Mouse (Mus musculus): Measurements from ENCODE around the gene Gps2.

The Gps2 gene

DNA sequence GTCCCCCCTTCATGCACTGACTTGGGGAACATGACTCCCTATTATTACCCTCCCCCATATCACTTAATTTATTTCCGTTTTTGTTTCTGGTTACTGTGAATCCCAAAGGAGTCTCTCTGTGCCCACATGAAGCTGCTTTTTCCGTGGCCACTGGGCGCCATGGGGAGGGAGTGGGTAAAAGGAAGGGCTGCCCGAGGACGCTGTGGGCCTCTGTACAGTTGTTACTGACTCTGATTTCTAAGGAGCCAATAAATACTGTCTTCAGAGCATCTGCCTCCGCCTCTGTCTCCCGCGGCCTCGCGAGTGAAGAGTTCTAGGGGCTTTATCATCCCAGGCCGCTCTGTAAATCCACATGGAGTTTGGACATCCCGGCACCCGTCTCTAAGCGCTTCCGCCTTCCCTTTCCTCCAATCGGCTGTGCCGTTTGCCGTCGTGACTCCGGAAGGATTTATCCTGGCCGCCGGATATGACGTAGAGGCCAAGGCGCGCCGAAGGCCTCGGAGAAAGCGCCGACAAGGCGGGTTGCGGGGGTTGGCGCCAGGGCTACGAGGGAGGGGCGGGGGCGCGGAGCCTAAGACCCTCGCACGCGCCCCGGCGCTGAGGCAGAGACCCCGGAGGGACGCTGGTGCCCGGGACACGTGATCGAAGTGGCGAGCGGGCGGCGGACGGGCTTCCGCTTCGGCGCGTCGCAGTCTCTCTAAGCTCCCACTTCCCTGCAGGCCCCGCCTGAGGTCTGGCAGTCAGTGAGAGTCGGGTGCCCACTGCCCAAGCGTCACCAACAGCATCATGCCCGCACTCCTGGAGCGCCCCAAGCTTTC is at the start of gene Gps2:
Gene Gps2, plus strand, starts transcription at position 335 of the 818 bp plus-strand sequence.
- ChIA-PET POLR2A (interaction anchor here (0.6 to 19.9 kb wide), 45 partner anchors 6 to 517 kb away, joined by 3 to 353 read pairs (median 4); partner anchors contain the start of genes 2810408A11Rik (in 2 of the 4), Eif5a (in 2 of the 4), Neurl4 (in 2 of the 4) and Slc2a4 (in 2 of the 4)), CTCF (interaction anchor here in 2 of 4 experiments (0.5 to 1.5 kb wide), 4 partner anchors 21 to 367 kb away, joined by 3 to 6 read pairs (median 3); partner anchors contain the start of genes Dvl2 (in 1 of the 2) and Senp3 (in 1 of the 2))

- ChIA-PET POLR2A (interaction anchor here in 3 of 4 experiments (0.6 to 1.5 kb wide), 4 partner anchors 8 to 36 kb away, joined by 3 to 4 read pairs (median 4); partner anchors contain the start of genes 2810408A11Rik (in 1 of the 3) and Neurl4 (in 1 of the 3)), CTCF (interaction anchor here in 2 of 4 experiments (0.9 to 1.1 kb wide), 2 partner anchors 22 to 23 kb away, joined by 3 to 4 read pairs; no protein-coding TSS in a partner anchor)
These were observed 49.4 kb upstream of the Gps2 start for GRCm38 (mm10) chr11:69864138-69864860.

GRCm38 (mm10) chr11:69865561-69865960 is 48.1 kb upstream of the Gps2 start:
- ChIA-PET CTCF (interaction anchor here in 2 of 4 experiments (0.7 to 1.9 kb wide), 4 partner anchors 11 to 142 kb away, joined by 3 to 7 read pairs (median 4); no protein-coding TSS in a partner anchor), POLR2A (interaction anchor here in 2 of 4 experiments (0.5 to 3.3 kb wide), 6 partner anchors 11 to 135 kb away, joined by 3 to 15 read pairs (median 4); partner anchors contain the start of genes Tmem95 (in 2 of the 2) and Dvl2 (in 1 of the 2))

GRCm38 (mm10) chr11:69867335-69867734 is 46.4 kb upstream of the Gps2 start:
- ChIA-PET POLR2A (interaction anchor here in 3 of 4 experiments (0.6 to 3.3 kb wide), 12 partner anchors 9 to 91 kb away, joined by 3 to 15 read pairs (median 4); partner anchors contain the start of genes Tmem256 (in 2 of the 3), Tnk1 (in 2 of the 3), Kctd11 (in 1 of the 3) and Nlgn2 (in 1 of the 3)), CTCF (interaction anchor here in 3 of 4 experiments (0.5 to 1.9 kb wide), 4 partner anchors 10 to 470 kb away, joined by 3 to 6 read pairs (median 6); partner anchors contain the start of gene Tmem95 (in 1 of the 3))

GRCm38 (mm10) chr11:69870289-69871069 is 43.2 kb upstream of the Gps2 start:
- POLR2A ChIA-PET, result interaction anchor here in 1 of 4 experiments (2.0 kb wide), 1 partner anchor 65 kb away, joined by 5 read pairs; the partner anchor contains the start of gene Tmem102
- CTCF ChIA-PET, result interaction anchor here in 1 of 4 experiments (2.3 kb wide), 1 partner anchor 10 kb away, joined by 9 read pairs; no protein-coding TSS in a partner anchor

GRCm38 (mm10) chr11:69871822-69872221 is 41.9 kb upstream of the Gps2 start:
- POLR2A ChIA-PET, result interaction anchor here in 2 of 4 experiments (0.7 to 2.0 kb wide), 7 partner anchors 13 to 290 kb away, joined by 3 to 7 read pairs (median 4); partner anchors contain the start of genes Nlgn2 (in 2 of the 2), Tmem256 (in 2 of the 2), Tmem102 (in 1 of the 2) and Tnk1 (in 1 of the 2)
- CTCF ChIA-PET, result interaction anchor here in 2 of 4 experiments (0.6 to 2.3 kb wide), 6 partner anchors 9 to 77 kb away, joined by 3 to 9 read pairs (median 3); partner anchors contain the start of gene Kctd11 (in 1 of the 2)

DNA sequence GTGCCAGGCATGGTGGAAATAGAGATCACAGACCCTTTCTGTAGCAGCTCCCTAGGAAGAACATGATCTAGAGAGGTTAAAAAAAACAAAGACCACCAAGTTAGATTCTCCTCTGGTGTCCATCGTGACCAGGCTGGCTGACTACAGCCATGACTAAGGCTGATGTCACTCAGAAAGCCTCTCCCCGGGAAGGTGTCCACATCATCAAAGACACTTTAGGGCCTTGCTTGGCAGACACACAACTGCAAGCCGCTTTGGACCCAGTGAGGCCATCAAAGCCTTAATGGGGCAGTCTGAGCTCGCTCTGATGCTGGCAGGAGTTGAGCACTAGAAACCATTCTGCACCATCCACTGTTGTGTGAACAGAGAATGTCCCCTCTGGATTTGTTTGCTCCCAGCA is 41.2 kb upstream of the Gps2 start:
- ChIA-PET POLR2A (interaction anchor here in 3 of 4 experiments (0.5 to 2.0 kb wide), 12 partner anchors 8 to 268 kb away, joined by 3 to 7 read pairs (median 4); partner anchors contain the start of genes Nlgn2 (in 2 of the 3), Tmem256 (in 2 of the 3), Tnk1 (in 2 of the 3) and Polr2a (in 1 of the 3)), CTCF (interaction anchor here in 2 of 4 experiments (1.0 to 2.3 kb wide), 5 partner anchors 8 to 77 kb away, joined by 3 to 9 read pairs (median 4); partner anchors contain the start of genes Kctd11 (in 1 of the 2) and Slc2a4 (in 1 of the 2))

GRCm38 (mm10) chr11:69876186-69876585 is 37.5 kb upstream of the Gps2 start:
- CTCF ChIA-PET, result interaction anchor here in 3 of 4 experiments (0.6 to 3.6 kb wide), 18 partner anchors 10 to 771 kb away, joined by 3 to 28 read pairs (median 5); partner anchors contain the start of genes Tmem102 (in 2 of the 3), Rnf167 (in 1 of the 3), Sat2 (in 1 of the 3) and Slc25a11 (in 1 of the 3)
- POLR2A ChIA-PET, result interaction anchor here (0.6 to 4.1 kb wide), 17 partner anchors 10 to 628 kb away, joined by 3 to 30 read pairs (median 5); partner anchors contain the start of genes Tmem102 (in 2 of the 4), Acap1 (in 1 of the 4), Eif5a (in 1 of the 4) and Tnk1 (in 1 of the 4)

DNA sequence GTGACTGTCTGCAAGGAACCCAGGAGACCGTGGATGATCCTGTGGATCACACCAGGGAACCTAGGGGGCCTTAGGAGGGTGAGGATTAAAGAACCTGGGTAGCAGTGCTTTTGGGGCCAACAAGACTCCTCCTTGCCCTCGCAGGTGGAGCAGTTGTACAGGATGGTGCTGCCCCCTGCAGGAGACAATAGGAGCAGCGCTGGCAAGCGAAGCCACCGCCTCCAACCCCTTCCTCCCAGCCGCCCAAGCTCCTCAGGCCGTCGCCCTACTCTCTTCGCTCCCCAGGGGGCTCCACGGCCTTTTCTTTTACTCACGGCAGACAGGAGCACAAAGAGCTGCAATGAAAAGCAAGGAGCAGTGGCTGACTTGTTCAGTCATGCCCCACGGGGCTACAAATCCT is 36.8 kb upstream of the Gps2 start:
- ChIA-PET CTCF (interaction anchor here (0.5 to 3.6 kb wide), 71 partner anchors 9 to 866 kb away, joined by 3 to 38 read pairs (median 4); partner anchors contain the start of genes Tmem102 (in 4 of the 4), 2810408A11Rik (in 2 of the 4), Neurl4 (in 2 of the 4) and Tnk1 (in 2 of the 4)), POLR2A (interaction anchor here (0.6 to 7.2 kb wide), 84 partner anchors 8 to 551 kb away, joined by 3 to 61 read pairs (median 5); partner anchors contain the start of genes 2810408A11Rik (in 3 of the 4), Eif5a (in 3 of the 4), Neurl4 (in 3 of the 4) and Tmem102 (in 3 of the 4))

GRCm38 (mm10) chr11:69877878-69878277 is 35.8 kb upstream of the Gps2 start, which contains the start of gene Tmem95:
TSS of gene Tmem95 (minus strand) at chr11:69878018.
- ChIA-PET POLR2A (interaction anchor here (0.5 to 7.2 kb wide), 63 partner anchors 9 to 781 kb away, joined by 3 to 61 read pairs (median 6); partner anchors contain the start of genes 2810408A11Rik (in 3 of the 4), Eif5a (in 3 of the 4), Neurl4 (in 3 of the 4) and Tnk1 (in 3 of the 4)), CTCF (interaction anchor here (0.6 to 3.6 kb wide), 37 partner anchors 9 to 1953 kb away, joined by 3 to 38 read pairs (median 4); partner anchors contain the start of genes 2810408A11Rik (in 2 of the 4), Neurl4 (in 2 of the 4), Tmem102 (in 2 of the 4) and Eif5a (in 1 of the 4))

- CTCF ChIA-PET, result interaction anchor here (0.5 to 3.6 kb wide), 27 partner anchors 8 to 1954 kb away, joined by 3 to 38 read pairs (median 4); partner anchors contain the start of genes Tmem102 (in 2 of the 4), Eif5a (in 1 of the 4) and Slc2a4 (in 1 of the 4)
- POLR2A ChIA-PET, result interaction anchor here in 3 of 4 experiments (0.6 to 7.2 kb wide), 37 partner anchors 8 to 781 kb away, joined by 3 to 61 read pairs (median 7); partner anchors contain the start of genes 2810408A11Rik (in 3 of the 3), Eif5a (in 3 of the 3), Neurl4 (in 3 of the 3) and Tmem102 (in 3 of the 3)
These were observed 35.3 kb upstream of the Gps2 start for GRCm38 (mm10) chr11:69878399-69878798.

GRCm38 (mm10) chr11:69878952-69879351 is 34.7 kb upstream of the Gps2 start:
- ChIA-PET CTCF (interaction anchor here (0.6 to 3.3 kb wide), 14 partner anchors 8 to 179 kb away, joined by 3 to 38 read pairs (median 8); partner anchors contain the start of genes Tmem102 (in 2 of the 4), Eif5a (in 1 of the 4) and Slc2a4 (in 1 of the 4)), POLR2A (interaction anchor here in 3 of 4 experiments (0.7 to 7.2 kb wide), 22 partner anchors 8 to 150 kb away, joined by 3 to 61 read pairs (median 6); partner anchors contain the start of genes 2810408A11Rik (in 3 of the 3), Neurl4 (in 3 of the 3), Nlgn2 (in 2 of the 3) and Tmem102 (in 2 of the 3))

GRCm38 (mm10) chr11:69879711-69880110 is 34.0 kb upstream of the Gps2 start:
- ChIA-PET CTCF (interaction anchor here (0.8 to 4.0 kb wide), 27 partner anchors 7 to 150 kb away, joined by 3 to 51 read pairs (median 5); partner anchors contain the start of genes Acap1 (in 2 of the 4), Slc2a4 (in 2 of the 4), Eif5a (in 1 of the 4) and Tmem102 (in 1 of the 4)), POLR2A (interaction anchor here in 3 of 4 experiments (0.5 to 7.2 kb wide), 27 partner anchors 12 to 300 kb away, joined by 3 to 61 read pairs (median 4); partner anchors contain the start of genes Tmem102 (in 3 of the 3), Eif5a (in 2 of the 3), Polr2a (in 2 of the 3) and 2810408A11Rik (in 1 of the 3))

DNA sequence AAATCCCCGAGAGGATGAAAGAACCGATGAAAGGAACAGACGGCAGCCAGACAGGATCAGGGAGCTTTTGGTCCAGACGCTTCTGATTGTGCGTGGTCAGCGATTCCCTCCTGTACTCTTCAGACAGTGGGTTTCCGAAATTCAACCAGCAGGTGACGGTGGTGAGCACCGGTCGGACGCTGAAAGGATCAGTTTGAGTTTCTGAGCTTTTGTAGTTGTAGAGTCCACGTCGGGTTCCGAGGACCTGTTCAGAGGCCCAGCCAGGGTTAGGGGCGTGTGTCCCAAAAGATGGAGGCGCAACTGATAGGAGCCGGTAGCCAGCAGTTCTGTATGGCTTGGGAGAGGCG is 33.2 kb upstream of the Gps2 start:
- ChIA-PET CTCF (interaction anchor here (0.5 to 4.0 kb wide), 38 partner anchors 9 to 709 kb away, joined by 3 to 51 read pairs (median 4); partner anchors contain the start of genes Acap1 (in 2 of the 4), Slc2a4 (in 2 of the 4), 2810408A11Rik (in 1 of the 4) and Eif5a (in 1 of the 4)), POLR2A (interaction anchor here in 3 of 4 experiments (0.5 to 7.2 kb wide), 36 partner anchors 10 to 300 kb away, joined by 3 to 61 read pairs (median 3); partner anchors contain the start of genes Eif5a (in 3 of the 3), Neurl4 (in 3 of the 3), 2810408A11Rik (in 2 of the 3) and Polr2a (in 2 of the 3))
